Mouse (Mus musculus) lung, postnatal 0 days (tissue): ENCODE results near the gene Lhfp. TPM values are rescaled to one million over a fixed set of nuclear protein-coding genes. Genes with fewer than 3 reads are reported as not detected.

Source experiments
- ATAC-seq: fragments of 200-750 bp; cut with Nextera tagmentation; 2 replicates; pipeline ENCODE4 v1.8.0; 2017; ENCODE audit warnings: moderate library complexity
- DNase-seq: peaks from one replicate; pipeline ENCODE4 v3.0.0-alpha.2; 2016; ENCODE audit warnings: low spot score
- H3K27ac ChIP-seq: fragments of 300-500 bp; sonication (generic); 2 replicates; pipeline ENCODE4 v1.5.1; 2014; ENCODE audit warnings: antibody characterized with exemption, mild to moderate bottlenecking, low read length, mixed read lengths
- H3K27me3 ChIP-seq: fragments of 300-500 bp; sonication (generic); replicated peaks from 2 replicates; pipeline ENCODE4 v1.6.1; 2014; ENCODE audit warnings: low read length, mixed read lengths; ENCODE audit not compliant: insufficient read depth
- H3K36me3 ChIP-seq: fragments of 300-500 bp; sonication (generic); 2 replicates; pipeline ENCODE4 v1.6.1; 2014; ENCODE audit warnings: low read length, mixed read lengths; ENCODE audit not compliant: insufficient read depth
- H3K4me1 ChIP-seq: fragments of 300-500 bp; sonication (generic); 2 replicates; pipeline ENCODE4 v1.6.1; 2014; ENCODE audit warnings: antibody characterized with exemption, low read depth, low read length, mixed read lengths; ENCODE audit not compliant: insufficient read depth
- H3K4me2 ChIP-seq: fragments of 300-500 bp; sonication (generic); replicated peaks from 2 replicates; pipeline ENCODE4 v1.6.1; 2014; ENCODE audit warnings: low read depth, mild to moderate bottlenecking, low read length, moderate library complexity, mixed read lengths
- H3K4me3 ChIP-seq: fragments of 300-500 bp; sonication (generic); 2 replicates; pipeline ENCODE4 v1.5.1; 2014; ENCODE audit warnings: low read depth, low read length
- H3K9ac ChIP-seq: fragments of 300-500 bp; sonication (generic); replicated peaks from 2 replicates; pipeline ENCODE4 v1.6.1; 2014; ENCODE audit warnings: low read depth, mild to moderate bottlenecking
- H3K9me3 ChIP-seq: fragments of 300-500 bp; sonication (generic); 2 replicates; pipeline ENCODE4 v1.6.1; 2016; ENCODE audit warnings: low read length, mixed read lengths
- CTCF ChIP-seq: IDR thresholded peaks from 2 replicates; pipeline ENCODE4 v1.5.1; 2016; ENCODE audit warnings: antibody characterized with exemption, mild to moderate bottlenecking
- EP300 ChIP-seq: IDR thresholded peaks from 2 replicates; pipeline ENCODE4 v1.6.1; 2016; ENCODE audit warnings: antibody characterized with exemption, mild to moderate bottlenecking, control low read depth
- WGBS: fragments of 180-500 bp; shearing (Covaris S2); extraction: QIAGEN DNeasy Blood & Tissue Kit; methylation state at CpG from one replicate; pipeline ENCODE4 v1.1.7; 2014; 5-methylcytosine and 5-hydroxymethylcytosine counted together
- polyA plus RNA-seq: library from polyadenylated mRNA; unstranded; fragments of >200 nt; fragmentation: Nextera tagmentation; extraction: Ambion mirVana; gene quantifications from 2 replicates; pipeline ENCODE4 v1.2.1, GENCODE M21; 2015

Lhfp gene
- polyA plus RNA-seq, result 158 and 178 TPM in 2 replicates

- DNase-seq, result peak; percentile 84
- Histone ChIP-seq H3K36me3 (no peaks in the 10 kb centered on the region), H3K4me3 (peak within 1 kb of the TSS; percentile 73), H3K9me3 (no peaks in the 10 kb centered on the region), H3K4me1 (peaks cover 3% of the 10 kb centered on the region; the same call in 1 of the 2 replicates), H3K9ac (peak within 1 kb of the TSS; percentile 51), H3K27ac (peak within 1 kb of the TSS; percentile 68), H3K27me3 (no peaks in the 10 kb centered on the region), H3K4me2 (peak within 1 kb of the TSS; percentile 83)
- WGBS, result 2% methylated on average over 46 of the region's 58 CpGs
- TF ChIP-seq EP300 (no peak), CTCF (peak; percentile 51)
- ATAC-seq, result peak; percentile 90
Observed at GRCm38 (mm10) chr3:53041411-53042239, at the start of gene Lhfp. Lhfp (plus strand) TSS chr3:53041528.

- no peak overlapping the region for H3K9ac ChIP-seq
- ATAC-seq (no peak), DNase-seq (no peak)
- H3K4me2 ChIP-seq, result no peak overlapping the region
- H3K36me3 ChIP-seq, result peaks cover 30% of the 10 kb centered on the region
- no peaks in the 10 kb centered on the region for H3K4me1 ChIP-seq
- no peaks in the 10 kb centered on the region for H3K9me3 ChIP-seq
- no peak overlapping the region for H3K4me3 ChIP-seq
- H3K27ac ChIP-seq, result no peak overlapping the region
- WGBS, result 80% methylated on average over 9 of the region's 10 CpGs
- TF ChIP-seq EP300 (no peak), CTCF (no peak)
- no peaks in the 10 kb centered on the region for H3K27me3 ChIP-seq
Observed at GRCm38 (mm10) chr3:52993296-52993695, 48.0 kb upstream of the Lhfp start.

- Histone ChIP-seq H3K27me3 (no peaks in the 10 kb centered on the region), H3K36me3 (peaks cover 24% of the 10 kb centered on the region), H3K4me1 (no peaks in the 10 kb centered on the region), H3K4me3 (no peak overlapping the region), H3K4me2 (no peak overlapping the region), H3K27ac (no peak overlapping the region), H3K9ac (no peak overlapping the region), H3K9me3 (no peaks in the 10 kb centered on the region)
- TF ChIP-seq EP300, result no peak
- TF ChIP-seq CTCF, result peak; percentile 44
- DNase-seq, result peak; percentile 6
- 72% methylated on average over 5 of the region's 5 CpGs for WGBS
- ATAC-seq, result no peak
Observed at GRCm38 (mm10) chr3:52994666-52995065, 46.7 kb upstream of the Lhfp start.

- no peak for TF ChIP-seq CTCF
- TF ChIP-seq EP300, result no peak
- DNase-seq (no peak), ATAC-seq (no peak)
- Histone ChIP-seq H3K27me3 (no peaks in the 10 kb centered on the region), H3K4me3 (no peak overlapping the region), H3K27ac (no peak overlapping the region), H3K9ac (no peak overlapping the region), H3K4me1 (no peaks in the 10 kb centered on the region), H3K9me3 (no peaks in the 10 kb centered on the region), H3K36me3 (peaks cover 36% of the 10 kb centered on the region), H3K4me2 (no peak overlapping the region)
- 94% methylated on average over 5 of the region's 5 CpGs for WGBS
Observed at GRCm38 (mm10) chr3:52996635-52997034, 44.7 kb upstream of the Lhfp start.

GRCm38 (mm10) chr3:52997381-52997780, 43.9 kb upstream of the Lhfp start:
- peaks cover 32% of the 10 kb centered on the region for H3K36me3 ChIP-seq

GRCm38 (mm10) chr3:52999016-52999744, 42.1 kb upstream of the Lhfp start:
- 62% methylated on average over 15 of the region's 15 CpGs for WGBS
- H3K4me3 ChIP-seq, result no peak overlapping the region
- DNase-seq, result peak; percentile 7
- no peaks in the 10 kb centered on the region for H3K4me1 ChIP-seq
- H3K36me3 ChIP-seq, result peaks cover 27% of the 10 kb centered on the region
- TF ChIP-seq CTCF (no peak), EP300 (no peak)
- no peaks in the 10 kb centered on the region for H3K9me3 ChIP-seq
- H3K9ac ChIP-seq, result no peak overlapping the region
- no peak overlapping the region for H3K4me2 ChIP-seq
- no peaks in the 10 kb centered on the region for H3K27me3 ChIP-seq
- peak; percentile 50 for ATAC-seq
- no peak overlapping the region for H3K27ac ChIP-seq

More at GRCm38 (mm10) chr3:52997381-52997780, 43.9 kb upstream of the Lhfp start:
- 80% methylated on average over 1 of the region's 1 CpGs for WGBS
- TF ChIP-seq EP300, result no peak
- no peak for TF ChIP-seq CTCF
- no peak for DNase-seq
- ATAC-seq, result no peak
- no peaks in the 10 kb centered on the region for H3K9me3 ChIP-seq
- H3K4me2 ChIP-seq, result no peak overlapping the region
- H3K9ac ChIP-seq, result no peak overlapping the region
- no peak overlapping the region for H3K27ac ChIP-seq
- no peaks in the 10 kb centered on the region for H3K4me1 ChIP-seq
- H3K4me3 ChIP-seq, result no peak overlapping the region
- H3K27me3 ChIP-seq, result no peaks in the 10 kb centered on the region
